Mouse (Mus musculus) hindbrain, embryonic 12.5 days (tissue): ENCODE data around the gene Atp6v0a2. TPM values are rescaled to one million over a fixed set of nuclear protein-coding genes. Genes with fewer than 3 reads are reported as not detected.
A peak's percentile ranks its signal among the peaks of the same experiment; 100 is the strongest.
"Not testable (repeated sequence)": the region's sequence is repeated elsewhere in the genome, so short reads cannot be mapped to it uniquely, and the experiment has no call there.

Source experiments
- ATAC-seq: fragments of 200-750 bp; cut with Nextera tagmentation; 2 replicates; pipeline ENCODE4 v1.8.0; 2017; ENCODE audit warnings: moderate TSS enrichment; ENCODE audit not compliant: low FRiP score
- H3K27ac ChIP-seq: fragments of 300-500 bp; sonication (generic); 2 replicates; pipeline ENCODE4 v1.5.1; 2016; ENCODE audit warnings: mild to moderate bottlenecking
- H3K27me3 ChIP-seq: fragments of 300-500 bp; sonication (generic); 2 replicates; pipeline ENCODE4 v1.6.1; 2016; ENCODE audit warnings: mild to moderate bottlenecking
- H3K36me3 ChIP-seq: fragments of 300-500 bp; sonication (generic); 2 replicates; pipeline ENCODE4 v1.6.1; 2016; ENCODE audit warnings: mild to moderate bottlenecking
- H3K4me1 ChIP-seq: fragments of 300-500 bp; sonication (generic); 2 replicates; pipeline ENCODE4 v1.6.1; 2016
- H3K4me2 ChIP-seq: fragments of 300-500 bp; sonication (generic); replicated peaks from 2 replicates; pipeline ENCODE4 v1.6.1; 2016; ENCODE audit warnings: mild to moderate bottlenecking
- H3K4me3 ChIP-seq: fragments of 300-500 bp; sonication (generic); 2 replicates; pipeline ENCODE4 v1.5.1; 2016; ENCODE audit warnings: mild to moderate bottlenecking
- H3K9ac ChIP-seq: fragments of 300-500 bp; sonication (generic); 2 replicates; pipeline ENCODE4 v1.6.1; 2016; ENCODE audit warnings: mild to moderate bottlenecking, moderate library complexity
- H3K9me3 ChIP-seq: fragments of 300-500 bp; sonication (generic); replicated peaks from 2 replicates; pipeline ENCODE4 v1.6.1; 2016; ENCODE audit warnings: mild to moderate bottlenecking
- WGBS: fragments of 180-500 bp; shearing (Covaris S2); methylation state at CpG from one replicate; pipeline ENCODE4 v1.1.7; 2016; 5-methylcytosine and 5-hydroxymethylcytosine counted together
- polyA plus RNA-seq: library from polyadenylated mRNA; unstranded; fragments of >200 nt; fragmentation: Nextera tagmentation; extraction: Ambion mirVana; gene quantifications from 2 replicates; pipeline ENCODE4 v1.2.1, GENCODE M21; 2016

Gene Atp6v0a2
- polyA plus RNA-seq, 1 experiment from 2014 or later, result 54.5 TPM

DNA sequence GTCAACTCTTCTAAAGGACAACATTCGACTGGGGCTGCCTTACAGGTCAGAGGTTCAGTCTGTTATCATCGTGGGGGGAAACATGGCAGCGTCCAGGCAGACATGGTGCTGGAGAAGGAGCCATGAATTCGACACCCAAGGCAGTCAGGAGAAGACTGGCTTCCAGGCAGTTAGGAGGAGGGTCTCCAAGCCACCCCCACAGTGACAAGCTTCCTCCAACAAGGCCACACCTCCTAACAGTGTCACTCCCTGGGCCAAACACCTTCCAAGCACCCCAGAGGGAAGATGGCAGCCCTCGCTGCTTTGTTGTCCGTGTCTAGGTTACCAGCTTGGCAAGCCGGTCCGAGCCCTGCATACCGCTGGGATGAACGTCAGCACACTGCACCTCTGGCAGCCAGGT, 9.7 kb upstream of the Atp6v0a2 start:
- Histone ChIP-seq H3K9ac (no peak overlapping the region), H3K4me2 (no peak overlapping the region), H3K4me1 (no peaks in the 10 kb centered on the region), H3K36me3 (peaks cover 29% of the 10 kb centered on the region), H3K27me3 (no peaks in the 10 kb centered on the region), H3K27ac (no peak overlapping the region), H3K9me3 (no peaks in the 10 kb centered on the region), H3K4me3 (no peak overlapping the region)
- no peak for ATAC-seq
- 84% methylated on average over 10 of the region's 10 CpGs for WGBS

DNA sequence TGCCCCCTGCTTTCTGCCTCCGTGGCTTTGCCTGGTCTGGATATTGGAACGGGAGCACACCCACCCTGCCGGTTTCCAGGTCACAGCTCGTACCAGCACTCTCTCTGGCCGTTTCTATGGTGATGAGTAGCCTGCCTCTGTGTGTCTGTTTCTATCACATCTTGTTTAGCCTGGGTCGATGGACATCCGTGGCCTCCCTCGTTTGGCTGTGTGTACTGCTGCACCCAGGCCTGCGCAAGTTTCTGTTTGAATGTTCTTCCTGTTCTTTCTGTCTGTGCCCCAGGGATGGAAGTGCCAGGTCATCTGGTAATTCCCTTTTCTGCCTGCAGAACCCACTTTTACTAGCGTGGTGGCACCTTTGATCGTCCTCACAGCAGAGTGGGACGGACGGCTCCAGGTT, 7.0 kb upstream of the Atp6v0a2 start:
- H3K27ac ChIP-seq, result no peak overlapping the region
- H3K27me3 ChIP-seq, result no peaks in the 10 kb centered on the region
- ATAC-seq, result no peak
- H3K4me2 ChIP-seq, result no peak overlapping the region
- WGBS, result 77% methylated on average over 13 of the region's 13 CpGs
- no peaks in the 10 kb centered on the region for H3K9me3 ChIP-seq
- H3K36me3 ChIP-seq, result peaks cover 21% of the 10 kb centered on the region
- no peak overlapping the region for H3K4me3 ChIP-seq
- H3K4me1 ChIP-seq, result no peaks in the 10 kb centered on the region
- H3K9ac ChIP-seq, result no peak overlapping the region

- H3K4me2 ChIP-seq, result no peak overlapping the region
- ATAC-seq, result no peak
- no peaks in the 10 kb centered on the region for H3K27me3 ChIP-seq
- peaks cover 2% of the 10 kb centered on the region for H3K4me1 ChIP-seq
- 89% methylated on average over 15 of the region's 15 CpGs for WGBS
- H3K27ac ChIP-seq, result no peak overlapping the region
- H3K36me3 ChIP-seq, result peaks cover 17% of the 10 kb centered on the region
- H3K9me3 ChIP-seq, result no peaks in the 10 kb centered on the region
- H3K9ac ChIP-seq, result no peak overlapping the region
- H3K4me3 ChIP-seq, result no peak overlapping the region
These were observed 5.5 kb upstream of the Atp6v0a2 start for GRCm38 (mm10) chr5:124622890-124623289.

DNA sequence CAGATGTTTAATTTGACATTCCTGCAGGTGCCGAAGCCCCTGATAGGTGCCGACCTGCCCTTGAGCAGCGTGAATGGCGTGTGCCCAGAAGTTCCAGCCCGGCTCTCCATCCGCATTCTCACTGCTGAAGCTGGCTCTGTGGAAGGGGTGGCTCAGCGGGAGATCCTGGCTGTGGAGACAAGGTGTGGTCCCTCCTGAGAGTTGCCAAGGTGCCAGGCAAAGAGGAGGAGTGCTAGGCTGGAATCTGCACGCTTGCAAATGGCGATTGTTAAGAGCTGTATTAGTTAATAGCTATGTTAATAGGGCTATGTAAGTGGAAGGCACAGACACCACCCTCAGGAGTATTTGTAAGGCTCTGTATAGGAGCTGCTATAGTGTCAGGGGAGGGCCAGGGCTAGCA, 4.1 kb upstream of the Atp6v0a2 start:
- Histone ChIP-seq H3K4me2 (no peak overlapping the region), H3K4me3 (no peak overlapping the region), H3K4me1 (peaks cover 7% of the 10 kb centered on the region), H3K36me3 (peaks cover 12% of the 10 kb centered on the region), H3K27ac (no peak overlapping the region), H3K27me3 (no peaks in the 10 kb centered on the region), H3K9ac (no peak overlapping the region), H3K9me3 (no peaks in the 10 kb centered on the region)
- ATAC-seq, result no peak
- 92% methylated on average over 9 of the region's 9 CpGs for WGBS

DNA sequence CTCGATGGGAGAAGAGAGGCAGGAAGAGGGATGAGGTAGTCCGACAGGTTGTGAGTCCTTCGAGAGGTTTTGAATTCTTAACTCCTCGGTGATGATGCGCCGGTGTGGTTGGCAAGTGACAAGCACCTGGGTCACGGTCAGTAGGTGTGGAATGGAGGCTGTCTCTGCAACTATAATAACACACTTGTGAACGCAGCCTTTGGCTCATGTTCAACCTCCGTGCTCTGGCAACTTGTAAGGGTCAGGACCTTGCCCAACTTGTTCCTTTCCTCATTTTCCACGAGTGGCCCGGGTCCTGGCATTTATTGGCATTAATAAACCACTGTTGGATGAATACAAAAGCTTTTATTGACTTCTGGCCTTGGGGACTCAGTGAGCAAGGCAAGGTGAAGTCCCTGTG, 1.3 kb downstream of the Atp6v0a2 start:
- Histone ChIP-seq H3K9me3 (no peaks in the 10 kb centered on the region), H3K4me2 (peak overlapping the region; percentile 95), H3K27me3 (no peaks in the 10 kb centered on the region), H3K27ac (no peak overlapping the region), H3K9ac (peak overlapping the region; percentile 96), H3K36me3 (peaks cover 22% of the 10 kb centered on the region), H3K4me1 (peaks cover 19% of the 10 kb centered on the region), H3K4me3 (peak overlapping the region; percentile 95)
- 32% methylated on average over 11 of the region's 11 CpGs for WGBS
- no peak for ATAC-seq

- 95% methylated on average over 11 of the region's 11 CpGs for WGBS
These were observed 3.3 kb downstream of the Atp6v0a2 start for GRCm38 (mm10) chr5:124631685-124632084.

DNA sequence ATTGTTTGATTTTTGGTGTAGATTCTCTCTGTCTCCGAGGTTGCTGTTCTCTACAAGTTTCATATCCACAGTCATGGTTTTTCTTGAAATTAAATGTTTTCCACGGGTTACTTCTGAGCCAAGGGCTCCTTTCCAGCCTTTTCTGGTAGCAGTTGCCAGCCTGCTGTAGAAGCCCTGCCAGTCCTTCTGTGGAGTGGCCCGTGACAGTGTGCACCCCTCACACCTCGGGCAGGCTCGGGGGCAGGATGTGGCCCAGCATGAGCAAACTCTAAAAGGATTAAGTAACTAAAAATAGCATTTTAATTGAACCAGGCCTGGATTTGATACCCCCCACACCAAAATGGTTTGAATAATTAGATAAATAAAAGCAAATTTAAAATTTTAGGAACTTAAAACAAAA, 4.1 kb downstream of the Atp6v0a2 start:
- Histone ChIP-seq H3K4me1 (peaks cover 19% of the 10 kb centered on the region), H3K4me2 (no peak overlapping the region), H3K9me3 (no peaks in the 10 kb centered on the region), H3K36me3 (peaks cover 45% of the 10 kb centered on the region), H3K27me3 (no peaks in the 10 kb centered on the region), H3K4me3 (no peak overlapping the region), H3K9ac (no peak overlapping the region), H3K27ac (no peak overlapping the region)
- no peak for ATAC-seq
- 81% methylated on average over 5 of the region's 5 CpGs for WGBS

More at GRCm38 (mm10) chr5:124631685-124632084, 3.3 kb downstream of the Atp6v0a2 start:
- peaks cover 19% of the 10 kb centered on the region for H3K4me1 ChIP-seq
- ATAC-seq, result no peak
- H3K27me3 ChIP-seq, result no peaks in the 10 kb centered on the region
- no peak overlapping the region for H3K9ac ChIP-seq
- H3K4me3 ChIP-seq, result no peak overlapping the region
- peaks cover 37% of the 10 kb centered on the region for H3K36me3 ChIP-seq
- H3K9me3 ChIP-seq, result no peaks in the 10 kb centered on the region
- H3K4me2 ChIP-seq, result no peak overlapping the region
- H3K27ac ChIP-seq, result no peak overlapping the region

- Histone ChIP-seq H3K9ac (no peak overlapping the region), H3K27me3 (no peaks in the 10 kb centered on the region), H3K4me2 (no peak overlapping the region), H3K9me3 (no peaks in the 10 kb centered on the region), H3K4me1 (peaks cover 12% of the 10 kb centered on the region), H3K4me3 (no peak overlapping the region), H3K36me3 (peaks cover 53% of the 10 kb centered on the region), H3K27ac (no peak overlapping the region)
- no peak for ATAC-seq
- 94% methylated on average over 2 of the region's 2 CpGs for WGBS
These were observed 5.0 kb downstream of the Atp6v0a2 start for GRCm38 (mm10) chr5:124633425-124633824.

GRCm38 (mm10) chr5:124635068-124635467, 6.7 kb downstream of the Atp6v0a2 start:
- H3K4me1 ChIP-seq, H3K4me2 ChIP-seq, H3K27me3 ChIP-seq, H3K27ac ChIP-seq, ATAC-seq, H3K9me3 ChIP-seq, H3K4me3 ChIP-seq, H3K9ac ChIP-seq: not testable (repeated sequence)
- H3K36me3 ChIP-seq, result peaks cover 69% of the 10 kb centered on the region
- WGBS, result 84% methylated on average over 4 of the region's 4 CpGs

DNA sequence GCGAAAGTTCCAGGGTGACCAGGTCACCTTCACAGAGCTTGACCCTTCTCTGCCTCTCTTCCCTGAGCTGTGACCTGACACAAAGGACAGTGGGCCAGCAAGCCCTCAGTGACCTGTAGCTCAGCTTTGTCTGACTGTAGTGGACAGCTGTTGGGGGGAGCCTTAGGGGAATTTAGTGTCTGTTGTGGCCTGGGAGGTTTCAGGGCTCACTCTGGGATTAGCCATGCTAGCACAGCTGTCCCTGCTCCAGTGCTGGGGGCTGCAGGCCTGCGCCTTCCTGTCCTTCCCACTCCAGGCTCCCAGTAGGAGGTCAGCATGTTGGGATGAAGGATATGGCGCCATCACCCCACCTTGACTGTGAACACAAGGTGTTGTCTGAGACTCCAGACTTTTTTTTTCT, 7.8 kb downstream of the Atp6v0a2 start:
- no peak overlapping the region for H3K4me3 ChIP-seq
- H3K27me3 ChIP-seq, result no peaks in the 10 kb centered on the region
- no peaks in the 10 kb centered on the region for H3K9me3 ChIP-seq
- 96% methylated on average over 3 of the region's 3 CpGs for WGBS
- H3K27ac ChIP-seq, result no peak overlapping the region
- H3K4me2 ChIP-seq, result no peak overlapping the region
- H3K9ac ChIP-seq, result no peak overlapping the region
- ATAC-seq, result no peak
- peaks cover 79% of the 10 kb centered on the region for H3K36me3 ChIP-seq
- no peaks in the 10 kb centered on the region for H3K4me1 ChIP-seq

GRCm38 (mm10) chr5:124636694-124637093, 8.3 kb downstream of the Atp6v0a2 start:
- 96% methylated on average over 4 of the region's 4 CpGs for WGBS
- no peaks in the 10 kb centered on the region for H3K27me3 ChIP-seq
- no peaks in the 10 kb centered on the region for H3K9me3 ChIP-seq
- no peak for ATAC-seq
- no peak overlapping the region for H3K9ac ChIP-seq
- peaks cover 85% of the 10 kb centered on the region for H3K36me3 ChIP-seq
- no peaks in the 10 kb centered on the region for H3K4me1 ChIP-seq
- H3K4me2 ChIP-seq, result no peak overlapping the region
- H3K4me3 ChIP-seq, result no peak overlapping the region
- no peak overlapping the region for H3K27ac ChIP-seq

DNA sequence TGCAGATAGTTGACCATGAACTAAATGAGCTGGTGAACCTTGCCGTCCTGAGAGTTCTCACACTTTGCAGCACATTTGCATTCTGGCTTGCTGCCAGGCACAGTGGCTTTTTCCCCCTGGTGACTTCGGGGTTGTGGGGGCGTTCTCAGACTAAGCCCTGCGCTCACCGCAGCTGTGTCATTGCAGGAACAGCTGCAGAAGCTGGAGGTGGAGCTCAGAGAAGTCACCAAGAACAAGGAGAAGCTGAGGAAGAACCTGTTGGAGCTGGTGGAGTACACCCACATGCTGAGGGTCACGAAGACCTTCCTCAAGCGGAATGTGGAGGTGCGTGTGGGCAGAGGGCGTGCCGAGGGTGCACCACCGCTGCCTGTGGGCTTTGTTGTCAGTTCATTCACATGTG, 8.9 kb downstream of the Atp6v0a2 start:
- H3K4me3 ChIP-seq, result no peak overlapping the region
- H3K27ac ChIP-seq, result no peak overlapping the region
- no peak for ATAC-seq
- H3K27me3 ChIP-seq, result no peaks in the 10 kb centered on the region
- peaks cover 91% of the 10 kb centered on the region for H3K36me3 ChIP-seq
- 90% methylated on average over 11 of the region's 11 CpGs for WGBS
- no peaks in the 10 kb centered on the region for H3K9me3 ChIP-seq
- H3K4me1 ChIP-seq, result no peaks in the 10 kb centered on the region
- H3K4me2 ChIP-seq, result no peak overlapping the region
- no peak overlapping the region for H3K9ac ChIP-seq

- no peak overlapping the region for H3K4me3 ChIP-seq
- WGBS, result 95% methylated on average over 13 of the region's 13 CpGs
- H3K4me2 ChIP-seq, result no peak overlapping the region
- H3K4me1 ChIP-seq, result no peaks in the 10 kb centered on the region
- no peaks in the 10 kb centered on the region for H3K9me3 ChIP-seq
- ATAC-seq, result no peak
- no peak overlapping the region for H3K9ac ChIP-seq
- H3K27ac ChIP-seq, result no peak overlapping the region
- no peaks in the 10 kb centered on the region for H3K27me3 ChIP-seq
- peaks cover 96% of the 10 kb centered on the region for H3K36me3 ChIP-seq
These were observed 9.5 kb downstream of the Atp6v0a2 start for GRCm38 (mm10) chr5:124637836-124638235.
